Mouse (Mus musculus) limb, embryonic 14.5 days (tissue): ENCODE measurements at regions not wholly inside any gene's neighbourhood (a gene's known extent, or its start where the extent isn't known, plus 50 kb on each side); places are given as distances from the start of the nearest gene placed in this dataset.

Source experiments
- ATAC-seq: fragments of 200-750 bp; cut with Nextera tagmentation; 2 replicates; pipeline ENCODE4 v1.8.0; 2017; ENCODE audit warnings: low read depth, moderate number of reproducible peaks, moderate TSS enrichment; ENCODE audit not compliant: low FRiP score
- DNase-seq: peaks from one replicate; pipeline ENCODE4 v3.0.0-alpha.2; 2015; ENCODE audit warnings: low spot score
- H3K27ac ChIP-seq: fragments of 300-500 bp; sonication (generic); replicated peaks from 2 replicates; pipeline ENCODE4 v1.5.1; 2014; ENCODE audit warnings: low read depth, mild to moderate bottlenecking, low read length, moderate library complexity, mixed read lengths
- H3K27me3 ChIP-seq: fragments of 300-500 bp; sonication (generic); 2 replicates; pipeline ENCODE4 v1.6.1; 2014; ENCODE audit warnings: low read length, mixed read lengths; ENCODE audit not compliant: control insufficient read depth, insufficient read depth
- H3K36me3 ChIP-seq: fragments of 300-500 bp; sonication (generic); 2 replicates; pipeline ENCODE4 v1.6.1; 2014; ENCODE audit warnings: mild to moderate bottlenecking, low read length, moderate library complexity, mixed read lengths; ENCODE audit not compliant: control insufficient read depth, insufficient read depth
- H3K4me1 ChIP-seq: fragments of 300-500 bp; sonication (generic); 2 replicates; pipeline ENCODE4 v1.6.1; 2014; ENCODE audit warnings: antibody characterized with exemption, low read length, mixed read lengths; ENCODE audit not compliant: control insufficient read depth, insufficient read depth
- H3K4me2 ChIP-seq: fragments of 300-500 bp; sonication (generic); replicated peaks from 2 replicates; pipeline ENCODE4 v1.6.1; 2014; ENCODE audit warnings: low read depth, mild to moderate bottlenecking, low read length, moderate library complexity; ENCODE audit not compliant: severe bottlenecking
- H3K4me3 ChIP-seq: fragments of 300-500 bp; sonication (generic); replicated peaks from 2 replicates; pipeline ENCODE4 v1.5.1; 2014; ENCODE audit warnings: low read length
- H3K9ac ChIP-seq: fragments of 300-500 bp; sonication (generic); 2 replicates; pipeline ENCODE4 v1.6.1; 2014; ENCODE audit warnings: mild to moderate bottlenecking, low read depth, low read length, moderate library complexity; ENCODE audit not compliant: severe bottlenecking
- H3K9me3 ChIP-seq: fragments of 300-500 bp; sonication (generic); 2 replicates; pipeline ENCODE4 v1.6.1; 2016; ENCODE audit warnings: low read length; ENCODE audit not compliant: control insufficient read depth
- POLR2A ChIP-seq: fragments of 200-500 bp; IDR thresholded peaks from 2 replicates; pipeline ENCODE4 v1.8.0; 2012; ENCODE audit warnings: inconsistent platforms, mild to moderate bottlenecking, moderate library complexity, borderline replicate concordance; ENCODE audit not compliant: insufficient read depth, insufficient read length; ENCODE audit errors: extremely low read depth
- WGBS: fragments of 180-500 bp; shearing (Covaris S2); extraction: QIAGEN DNeasy Blood & Tissue Kit; methylation state at CpG from one replicate; pipeline ENCODE4 v1.1.7; 2014; 5-methylcytosine and 5-hydroxymethylcytosine counted together

DNA sequence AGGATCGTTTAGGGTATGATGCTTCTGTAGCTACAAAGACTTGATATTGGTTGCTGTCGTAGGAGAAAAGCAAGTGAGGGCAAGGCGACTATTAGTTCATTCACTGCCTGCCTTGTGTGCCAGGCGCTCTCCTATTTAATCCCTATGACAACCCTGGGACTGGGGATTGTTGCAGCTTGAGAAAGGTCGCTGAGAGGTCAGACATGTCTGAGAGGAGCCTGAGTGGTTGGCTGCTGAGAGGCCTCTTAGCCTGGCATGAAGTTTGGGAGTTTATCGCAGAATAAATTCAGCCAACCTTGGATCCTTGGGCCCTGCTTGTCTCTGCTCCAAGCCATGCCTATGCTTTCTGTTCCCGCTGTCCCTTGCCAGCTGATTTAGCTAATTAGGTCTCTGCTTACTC lies 65.9 kb upstream of the Gjb5 start:
- no peak overlapping the region for H3K4me2 ChIP-seq
- 75% methylated on average over 7 of the region's 7 CpGs for WGBS
- ATAC-seq: no peak

DNA sequence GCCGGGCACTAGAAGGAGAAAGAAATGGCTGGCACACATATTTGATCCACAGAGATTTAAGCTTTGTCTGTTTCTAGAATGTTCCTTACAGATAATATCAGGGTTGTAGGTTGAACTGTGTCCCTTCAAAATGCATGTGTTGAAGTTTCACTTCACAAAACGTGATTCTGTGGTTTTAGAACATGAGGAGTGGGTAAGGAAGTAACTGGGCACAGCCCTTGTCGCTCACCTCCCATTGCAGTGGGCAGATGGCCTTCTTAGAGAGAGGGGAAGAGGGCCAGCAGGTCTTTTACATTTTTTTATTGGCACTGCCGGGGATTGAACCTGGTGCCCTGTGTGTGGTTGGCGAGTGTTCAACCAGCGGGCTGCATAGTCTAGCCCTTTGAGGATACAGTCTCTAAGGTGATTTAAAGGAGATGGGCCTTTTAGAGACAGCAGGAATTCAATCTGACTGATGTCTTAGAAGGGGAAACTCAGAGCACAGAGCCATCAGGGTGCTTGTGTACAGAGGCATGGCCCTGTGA lies 64.0 kb upstream of the Gjb5 start:
- H3K4me1 ChIP-seq: peaks cover 16% of the 10 kb centered on the region
- 79% methylated on average over 6 of the region's 6 CpGs for WGBS
- H3K36me3 ChIP-seq: no peaks in the 10 kb centered on the region
- no peak overlapping the region for H3K4me3 ChIP-seq
- H3K4me2 ChIP-seq: no peak overlapping the region
- no peak overlapping the region for H3K9ac ChIP-seq
- ATAC-seq: no peak
- DNase-seq: no peak
- no peak for TF ChIP-seq POLR2A
- H3K27me3 ChIP-seq: no peaks in the 10 kb centered on the region
- no peak overlapping the region for H3K27ac ChIP-seq
- no peaks in the 10 kb centered on the region for H3K9me3 ChIP-seq

More for the DNA sequence above, 65.9 kb upstream of the Gjb5 start:
- Histone ChIP-seq H3K9ac (no peak overlapping the region), H3K27me3 (no peaks in the 10 kb centered on the region), H3K9me3 (no peaks in the 10 kb centered on the region), H3K36me3 (no peaks in the 10 kb centered on the region), H3K27ac (no peak overlapping the region), H3K4me3 (no peak overlapping the region), H3K4me1 (peaks cover 8% of the 10 kb centered on the region)
- DNase-seq: no peak
- no peak for TF ChIP-seq POLR2A

GRCm38 (mm10) chr4:127421129-127421528 lies 63.1 kb upstream of the Gjb5 start:
- no peak for TF ChIP-seq POLR2A
- 80% methylated on average over 5 of the region's 5 CpGs for WGBS
- Histone ChIP-seq H3K9me3 (no peaks in the 10 kb centered on the region), H3K27me3 (no peaks in the 10 kb centered on the region), H3K4me1 (peaks cover 22% of the 10 kb centered on the region), H3K27ac (no peak overlapping the region), H3K4me2 (no peak overlapping the region), H3K9ac (no peak overlapping the region), H3K36me3 (no peaks in the 10 kb centered on the region), H3K4me3 (no peak overlapping the region)
- DNase-seq: no peak
- no peak for ATAC-seq

- no peaks in the 10 kb centered on the region for H3K27me3 ChIP-seq
- no peak overlapping the region for H3K4me2 ChIP-seq
- peaks cover 22% of the 10 kb centered on the region for H3K4me1 ChIP-seq
- no peaks in the 10 kb centered on the region for H3K36me3 ChIP-seq
- 51% methylated on average over 8 of the region's 8 CpGs for WGBS
- H3K27ac ChIP-seq: no peak overlapping the region
- DNase-seq (no peak), ATAC-seq (no peak)
- no peaks in the 10 kb centered on the region for H3K9me3 ChIP-seq
- no peak overlapping the region for H3K4me3 ChIP-seq
- no peak overlapping the region for H3K9ac ChIP-seq
- TF ChIP-seq POLR2A: no peak
These were observed 61.8 kb upstream of the Gjb5 start for GRCm38 (mm10) chr4:127419786-127420120.

DNA sequence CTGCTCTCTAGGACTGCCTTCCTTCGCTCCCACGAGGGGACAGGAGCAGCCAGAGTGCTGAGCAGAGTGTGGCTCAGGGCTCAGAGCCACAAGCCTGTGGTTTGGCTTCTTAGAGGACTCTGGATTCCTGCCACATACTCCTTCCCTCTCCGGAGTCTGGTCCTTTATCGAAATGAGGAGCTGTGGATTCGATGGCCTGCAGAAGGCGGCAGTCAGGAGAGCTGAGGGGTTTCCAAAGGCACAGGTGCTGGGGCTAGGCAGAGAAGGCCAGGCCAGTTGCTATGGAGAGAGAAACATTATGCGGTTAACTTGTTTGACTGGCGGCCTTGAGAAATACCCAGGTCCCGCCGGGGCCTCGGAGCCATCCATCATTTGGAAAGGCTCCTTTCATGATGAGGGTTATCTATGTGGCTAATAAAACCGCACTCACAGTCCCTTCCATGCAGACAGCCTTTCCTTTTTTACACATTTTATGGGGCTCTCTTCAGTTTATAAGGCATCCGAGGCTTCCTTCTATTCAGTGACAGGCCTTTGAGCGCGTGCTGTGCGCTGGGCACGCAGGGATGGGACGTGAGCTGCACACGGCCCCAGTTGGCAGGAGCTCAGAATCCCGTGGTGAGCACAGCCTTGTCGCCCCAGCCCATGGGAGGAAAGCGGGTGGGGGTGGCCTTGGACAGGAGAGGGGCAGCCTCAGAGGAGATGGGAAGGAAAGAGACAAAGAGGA lies 61.2 kb upstream of the Gjb5 start:
- Histone ChIP-seq H3K36me3 (no peaks in the 10 kb centered on the region), H3K9ac (no peak overlapping the region), H3K4me1 (peaks cover 22% of the 10 kb centered on the region), H3K9me3 (no peaks in the 10 kb centered on the region), H3K27me3 (no peaks in the 10 kb centered on the region), H3K4me2 (no peak overlapping the region), H3K27ac (no peak overlapping the region), H3K4me3 (no peak overlapping the region)
- ATAC-seq (peak; percentile 63), DNase-seq (peak; percentile 85)
- TF ChIP-seq POLR2A: no peak
- WGBS: 12% methylated on average over 22 of the region's 22 CpGs

- H3K9ac ChIP-seq: no peak overlapping the region
- 30% methylated on average over 7 of the region's 7 CpGs for WGBS
- H3K4me2 ChIP-seq: no peak overlapping the region
- no peak for TF ChIP-seq POLR2A
- H3K36me3 ChIP-seq: no peaks in the 10 kb centered on the region
- ATAC-seq (no peak), DNase-seq (peak; percentile 55)
- no peaks in the 10 kb centered on the region for H3K27me3 ChIP-seq
- peaks cover 22% of the 10 kb centered on the region for H3K4me1 ChIP-seq
- no peaks in the 10 kb centered on the region for H3K9me3 ChIP-seq
- no peak overlapping the region for H3K4me3 ChIP-seq
- no peak overlapping the region for H3K27ac ChIP-seq
These were observed 58.9 kb upstream of the Gjb5 start for GRCm38 (mm10) chr4:127416906-127417305.
